8 mouse cellular contexts compared by ENCODE assay signal in genomic region chr19:26845276-26846016, GRCm38 (mm10). TPM values are rescaled to one million over a fixed set of nuclear protein-coding genes. Genes with fewer than 3 reads are reported as not detected.
DNase-seq lines count a peak whose midpoint lies in the region; ATAC-seq lines count a peak whose summit lies in the region.

No protein-coding gene starts in this region.

- peak; percentile 76 for DNase-seq in WW6 (ENCODE audit: low read depth, low spot score)
- peak; percentile 62 to 88 for DNase-seq in cerebellum, postnatal 4 days (ENCODE audit: low spot score in 2 of 2)
- DNase-seq in gastrocnemius, postnatal 10 days: peak; percentile 77
- DNase-seq in induced T-regulatory cell, adult 2 months (ENCODE audit: low read depth): peak; percentile 92
- DNase-seq in left cerebral cortex, adult 9 months (ENCODE audit: low spot score in 2 of 2): peak; percentile 48 to 88
- DNase-seq in right cerebral cortex, postnatal 14 days: peak; percentile 82
- peak; percentile 74 to 75 for DNase-seq in urinary bladder, postnatal 36 days (ENCODE audit: low spot score in 2 of 2)

- ATAC-seq in megakaryocyte progenitor cell, adult 5-6 weeks (replicated peaks; ENCODE audit: poor library complexity): peak; percentile 100

RNA-seq across cellular contexts. Expression of gene Gm815, which starts 40.2 kb away (rescaled TPM):
- total RNA-seq in gastrocnemius, postnatal 10 days (2021): not detected
- total RNA-seq in megakaryocyte progenitor cell, adult 5-6 weeks (2015): not detected in 2 replicates
- total RNA-seq in megakaryocyte progenitor cell, adult 5-6 weeks (2017): not detected in 2 replicates

Comparison
In these comparisons a context has a peak if more than half of its experiments do, and no peak if none do; other contexts are left out.
1. Peak in every context shown above with its lines: DNase-seq and ATAC-seq.